Mouse (Mus musculus) ZHBTc4 (cell line): ENCODE results near the gene Sod3.

Experiments
- DNase-seq: peaks from one replicate; pipeline ENCODE4 v3.0.0-alpha.2; 2011; ENCODE audit warnings: low read depth, low spot score

Sod3 gene

GRCm38 (mm10) chr5:52375847-52376246 lies 12.3 kb downstream of the Sod3 start:
- no peak for DNase-seq

- no peak for DNase-seq
Observed at GRCm38 (mm10) chr5:52382837-52383236, 19.2 kb downstream of the Sod3 start.

- DNase-seq: no peak
Observed at GRCm38 (mm10) chr5:52383748-52384147, 20.2 kb downstream of the Sod3 start.

- no peak for DNase-seq
Observed at GRCm38 (mm10) chr5:52386016-52386415, 22.4 kb downstream of the Sod3 start.

- no peak for DNase-seq
Observed at GRCm38 (mm10) chr5:52388092-52388749, 24.6 kb downstream of the Sod3 start.

GRCm38 (mm10) chr5:52390381-52390780 lies 26.8 kb downstream of the Sod3 start:
- DNase-seq: no peak

- no peak for DNase-seq
Observed at GRCm38 (mm10) chr5:52391471-52391870, 27.9 kb downstream of the Sod3 start.

GRCm38 (mm10) chr5:52393756-52394155 lies 30.2 kb downstream of the Sod3 start:
- DNase-seq: no peak

GRCm38 (mm10) chr5:52404373-52404772 lies 40.8 kb downstream of the Sod3 start:
- no peak for DNase-seq

GRCm38 (mm10) chr5:52408668-52409315 lies 45.2 kb downstream of the Sod3 start:
- no peak for DNase-seq

- no peak for DNase-seq
Observed at GRCm38 (mm10) chr5:52410197-52410596, 46.6 kb downstream of the Sod3 start.

- DNase-seq: peak; percentile 54
Observed at GRCm38 (mm10) chr5:52411567-52411966, 48.0 kb downstream of the Sod3 start.

GRCm38 (mm10) chr5:52415193-52415592 lies 51.6 kb downstream of the Sod3 start:
- DNase-seq: no peak

- DNase-seq: no peak
Observed at GRCm38 (mm10) chr5:52415917-52416316, 52.3 kb downstream of the Sod3 start.

- DNase-seq: no peak
Observed at GRCm38 (mm10) chr5:52416485-52416884, 52.9 kb downstream of the Sod3 start.
